Mouse (Mus musculus) C2C12 (cell line): Measurements from ENCODE around the gene Pacsin2. TPM values are rescaled to one million over a fixed set of nuclear protein-coding genes. Genes with fewer than 3 reads are reported as not detected.

Experiments
- H3K27me3 ChIP-seq: one replicate; pipeline ENCODE4 v1.6.1; 2011; ENCODE audit not compliant: control insufficient read depth, insufficient read depth, insufficient read length
- H3K36me3 ChIP-seq: one replicate; pipeline ENCODE4 v1.6.1; 2011; ENCODE audit not compliant: control insufficient read depth, insufficient read depth
- H3K4me3 ChIP-seq: one replicate; pipeline ENCODE4 v1.5.1; 2011; ENCODE audit warnings: mild to moderate bottlenecking, control low read depth; ENCODE audit not compliant: poor library complexity, insufficient read depth, severe bottlenecking
- H3K79me2 ChIP-seq: one replicate; pipeline ENCODE4 v1.6.1; 2011; ENCODE audit not compliant: control insufficient read depth, insufficient read depth
- H3K79me3 ChIP-seq: one replicate; pipeline ENCODE4 v1.6.1; 2011; ENCODE audit warnings: low read depth, control low read depth
- H3ac ChIP-seq: one replicate; pipeline ENCODE3; 2011; ENCODE audit warnings: low read depth; ENCODE audit not compliant: control insufficient read depth, insufficient read length
- CEBPB ChIP-seq: IDR thresholded peaks from one replicate; pipeline ENCODE4 v1.6.1; 2011; ENCODE audit warnings: low read depth, mild to moderate bottlenecking, control low read depth, moderate library complexity
- CTCF ChIP-seq: IDR thresholded peaks from one replicate; pipeline ENCODE4 v1.5.1; 2011; ENCODE audit not compliant: control insufficient read depth, insufficient read depth, insufficient read length
- FOSL1 ChIP-seq: IDR thresholded peaks from one replicate; pipeline ENCODE4 v1.8.0; 2011; ENCODE audit warnings: mild to moderate bottlenecking, low read length; ENCODE audit not compliant: poor library complexity, insufficient read depth, severe bottlenecking
- MAX ChIP-seq: IDR thresholded peaks from one replicate; pipeline ENCODE4 v1.6.1; 2011; ENCODE audit warnings: mild to moderate bottlenecking, control low read depth
- MYOD1 ChIP-seq: IDR thresholded peaks from one replicate; pipeline ENCODE4 v1.6.1; 2011; ENCODE audit warnings: low read depth; ENCODE audit not compliant: control insufficient read depth, insufficient read length
- MYOG ChIP-seq: IDR thresholded peaks from one replicate; pipeline ENCODE4 v1.6.1; 2011; ENCODE audit not compliant: control insufficient read depth, insufficient read length; ENCODE audit errors: extremely low read depth
- USF1 ChIP-seq: IDR thresholded peaks from one replicate; pipeline ENCODE4 v1.6.1; 2011; ENCODE audit warnings: low read depth, mild to moderate bottlenecking, control low read depth, moderate library complexity
- polyA plus RNA-seq: library from polyadenylated mRNA; unstranded; fragments of >200 nt; fragmentation: generic; extraction: Trizol; gene quantifications from one replicate; pipeline ENCODE4 v1.2.1, GENCODE M21; 2012; ENCODE audit warnings: missing spikeins

Gene Pacsin2
- polyA plus RNA-seq, 1 experiment: 101 TPM

- TF ChIP-seq MYOD1 (peak; percentile 3), CTCF (no peak), CEBPB (peak; percentile 60)
Measured at GRCm38 (mm10) chr15:83482645-83483224, 18.3 kb upstream of the Pacsin2 start.

DNA sequence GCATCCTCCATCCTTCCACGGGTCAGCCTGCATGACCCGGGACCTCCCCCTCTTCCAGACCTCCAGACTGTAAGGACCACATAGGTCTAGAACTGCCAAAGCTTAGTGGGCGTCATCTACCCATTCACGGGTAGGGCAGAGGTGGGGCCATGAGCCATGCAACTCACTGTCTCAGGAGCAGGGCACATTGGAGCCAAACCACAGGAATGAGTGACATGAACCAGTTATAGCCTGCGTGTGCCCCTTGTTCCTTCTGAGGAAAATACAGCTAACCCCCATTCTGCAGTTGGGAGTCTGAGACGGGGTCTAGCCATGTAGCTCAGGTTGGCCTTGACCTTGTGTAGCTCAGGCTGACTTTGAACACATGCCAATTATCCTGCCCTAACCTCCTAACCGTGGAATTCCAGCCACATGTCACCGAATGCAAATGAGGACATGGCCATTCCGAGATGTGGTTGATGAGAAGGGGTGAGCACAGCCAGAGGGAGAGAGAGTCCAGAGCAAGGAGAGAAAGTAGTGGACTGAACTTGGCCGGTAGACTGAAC is 16.9 kb upstream of the Pacsin2 start:
- Histone ChIP-seq H3ac (no peak overlapping the region), H3K79me3 (no peaks in the 10 kb centered on the region), H3K27me3 (no peaks in the 10 kb centered on the region), H3K36me3 (peaks cover 3% of the 10 kb centered on the region), H3K4me3 (no peak overlapping the region), H3K79me2 (no peaks in the 10 kb centered on the region)
- TF ChIP-seq MAX (peak; percentile 81), MYOG (no peak)

More at GRCm38 (mm10) chr15:83482645-83483224, 18.3 kb upstream of the Pacsin2 start:
- Histone ChIP-seq H3K27me3 (no peaks in the 10 kb centered on the region), H3ac (no peak overlapping the region), H3K79me2 (no peaks in the 10 kb centered on the region), H3K79me3 (no peaks in the 10 kb centered on the region), H3K36me3 (peaks cover 3% of the 10 kb centered on the region), H3K4me3 (no peak overlapping the region)

DNA sequence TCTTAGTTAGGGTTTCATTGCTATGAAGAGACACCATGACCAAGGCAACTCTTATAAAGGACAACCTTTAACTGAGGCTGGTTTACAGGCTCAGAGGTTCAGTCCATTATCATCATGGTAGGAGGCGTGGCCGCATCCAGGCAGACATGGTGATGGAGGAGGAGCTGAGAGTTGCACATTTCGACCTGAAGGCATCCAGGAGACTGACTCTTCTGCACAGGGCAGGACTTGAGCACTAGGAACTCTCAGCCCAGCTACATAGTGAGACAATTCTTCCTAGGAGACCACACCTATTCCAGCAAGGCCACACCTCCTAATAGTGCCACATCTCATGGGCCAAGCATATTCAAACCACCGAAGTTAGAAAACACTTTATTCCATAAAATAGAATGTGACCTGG is 15.4 kb upstream of the Pacsin2 start:
- Histone ChIP-seq H3K36me3 (no peaks in the 10 kb centered on the region), H3K79me3 (no peaks in the 10 kb centered on the region), H3K27me3 (no peaks in the 10 kb centered on the region), H3K4me3 (no peak overlapping the region), H3K79me2 (no peaks in the 10 kb centered on the region), H3ac (no peak overlapping the region)
- TF ChIP-seq MAX (no peak), FOSL1 (no peak), CEBPB (no peak)

DNA sequence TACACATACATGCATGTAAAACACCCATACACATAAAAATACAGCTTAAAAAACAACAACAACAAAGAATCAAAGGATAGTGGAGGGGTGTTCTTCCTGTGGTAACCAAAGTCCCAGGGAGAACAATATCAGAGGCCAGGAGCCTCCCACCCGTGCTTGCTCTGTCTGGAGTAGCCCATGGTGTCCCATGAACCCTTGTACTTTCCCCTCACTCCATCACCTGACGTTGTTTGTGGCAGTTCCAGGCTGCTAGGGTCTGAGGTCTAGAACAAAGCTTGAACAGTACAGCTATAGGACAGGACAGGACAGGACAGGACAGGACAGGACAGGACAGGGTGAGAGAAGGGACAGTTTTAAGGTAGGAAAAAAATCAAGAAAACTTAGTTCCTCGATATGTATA is 13.7 kb upstream of the Pacsin2 start:
- Histone ChIP-seq H3K36me3 (no peaks in the 10 kb centered on the region), H3K27me3 (no peaks in the 10 kb centered on the region), H3ac (no peak overlapping the region), H3K79me3 (no peaks in the 10 kb centered on the region), H3K79me2 (no peaks in the 10 kb centered on the region), H3K4me3 (no peak overlapping the region)
- TF ChIP-seq USF1 (no peak), MYOD1 (no peak), MAX (no peak), CTCF (no peak), MYOG (no peak), FOSL1 (no peak), CEBPB (no peak)

- Histone ChIP-seq H3K27me3 (no peaks in the 10 kb centered on the region), H3ac (no peak overlapping the region), H3K4me3 (no peak overlapping the region), H3K79me3 (no peaks in the 10 kb centered on the region), H3K36me3 (no peaks in the 10 kb centered on the region), H3K79me2 (no peaks in the 10 kb centered on the region)
- TF ChIP-seq MAX (no peak), CTCF (no peak), MYOD1 (no peak), CEBPB (no peak), USF1 (no peak), MYOG (no peak)
Measured at GRCm38 (mm10) chr15:83476593-83477273, 12.3 kb upstream of the Pacsin2 start.

GRCm38 (mm10) chr15:83474466-83474836 is 10.0 kb upstream of the Pacsin2 start:
- Histone ChIP-seq H3K79me3 (no peaks in the 10 kb centered on the region), H3ac (no peak overlapping the region), H3K36me3 (no peaks in the 10 kb centered on the region), H3K4me3 (no peak overlapping the region), H3K79me2 (no peaks in the 10 kb centered on the region), H3K27me3 (no peaks in the 10 kb centered on the region)
- TF ChIP-seq USF1 (no peak), MYOG (no peak), MYOD1 (no peak), CEBPB (no peak), CTCF (no peak), MAX (no peak), FOSL1 (no peak)
